Mouse (Mus musculus) layer of hippocampus, adult 8-10 months (tissue): ENCODE results near the gene 1700109H08Rik. TPM values are rescaled to one million over a fixed set of nuclear protein-coding genes. Genes with fewer than 3 reads are reported as not detected.
"Not testable (repeated sequence)": the region's sequence is repeated elsewhere in the genome, so short reads cannot be mapped to it uniquely, and the experiment has no call there.

Experiments
- DNase-seq, 2 experiments: peaks; one replicate each; pipeline ENCODE4 v3.0.0; 2022; ENCODE audit warnings: low spot score in 2 of 2
- total RNA-seq, 4 experiments: library from RNA; stranded (reverse); gene quantifications; 2 replicates each; pipeline ENCODE4 v1.2.4; 2022

Gene 1700109H08Rik
- total RNA-seq, 4 experiments from 2014 or later: 3.9 to 9.0 (median 5.5) TPM

DNA sequence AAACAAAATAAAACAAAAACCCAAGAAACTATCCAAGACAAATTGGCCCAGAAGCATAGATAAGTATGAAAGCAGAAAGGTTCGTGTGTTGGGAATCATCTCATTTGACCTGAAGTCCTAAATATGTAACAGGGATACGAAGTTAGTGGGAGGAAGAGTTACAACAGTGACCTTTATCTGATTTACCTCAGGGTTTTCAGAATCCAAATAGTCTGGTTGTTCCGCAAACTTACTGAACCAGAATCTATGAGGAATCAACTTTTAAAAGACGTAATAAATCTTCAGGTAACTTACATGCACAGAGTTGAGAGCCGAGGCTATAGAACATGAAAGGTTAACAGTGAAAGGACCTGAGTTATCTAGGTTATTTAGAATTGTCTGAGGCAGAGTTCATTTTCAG lies 27.4 kb downstream of the 1700109H08Rik start:
- no peak for DNase-seq

DNA sequence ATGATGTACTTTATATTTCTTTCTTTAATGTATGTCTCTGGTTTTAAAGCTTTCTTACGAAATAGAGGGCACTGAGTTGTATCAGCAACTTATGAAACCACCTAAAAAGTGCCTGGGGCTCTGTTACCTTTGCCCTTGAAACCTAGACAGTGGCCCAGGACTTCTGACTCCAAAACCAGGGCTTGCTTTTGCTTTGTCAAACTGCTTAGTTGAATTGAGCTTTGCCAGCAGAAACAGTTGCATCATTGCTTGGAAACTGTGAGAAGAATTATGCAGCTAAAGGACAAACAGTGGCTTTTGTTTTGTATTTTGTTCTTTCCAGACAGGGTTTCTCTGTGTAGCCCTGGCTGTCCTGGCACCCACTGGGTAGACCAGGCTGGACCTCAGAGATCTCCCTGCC lies 28.9 kb downstream of the 1700109H08Rik start:
- no peak for DNase-seq

DNA sequence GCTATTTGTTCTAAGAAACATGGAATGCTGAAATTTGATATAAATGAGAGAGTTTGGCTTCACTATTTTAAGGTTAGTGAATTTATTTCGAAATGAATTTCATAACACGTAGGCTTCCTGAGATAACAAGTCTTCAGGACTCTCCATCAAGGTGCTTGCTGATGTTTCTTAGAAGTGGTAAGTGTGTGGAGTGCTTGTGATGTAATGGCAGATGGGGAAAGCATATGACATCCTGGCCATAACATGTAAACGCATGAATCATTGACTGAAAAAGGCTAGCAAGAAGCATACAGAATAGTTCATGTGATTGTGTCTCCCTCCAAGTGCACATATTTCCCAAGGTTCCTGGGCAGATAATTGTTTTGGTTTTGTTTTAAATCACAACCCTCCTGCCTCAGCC lies 29.4 kb downstream of the 1700109H08Rik start:
- no peak for DNase-seq

DNA sequence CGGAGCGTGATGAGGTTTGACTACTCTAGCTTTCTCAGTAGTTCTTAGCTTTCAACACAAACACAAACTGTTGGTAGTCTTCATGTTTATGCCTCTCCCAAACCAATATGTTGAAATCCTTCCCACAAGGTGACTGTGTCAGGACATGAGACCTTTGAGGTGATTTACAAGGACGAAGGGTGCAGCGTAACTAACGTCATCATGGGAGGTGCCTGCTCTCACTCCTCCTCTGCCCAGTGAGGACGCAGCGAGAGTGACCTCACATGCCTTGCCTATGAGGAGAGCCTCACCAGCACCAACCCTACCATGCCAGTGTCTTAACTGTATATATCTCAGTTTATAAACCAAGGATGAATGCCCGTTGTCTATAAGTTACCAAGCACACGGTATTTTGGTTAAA lies 35.7 kb downstream of the 1700109H08Rik start:
- no peak for DNase-seq

DNA sequence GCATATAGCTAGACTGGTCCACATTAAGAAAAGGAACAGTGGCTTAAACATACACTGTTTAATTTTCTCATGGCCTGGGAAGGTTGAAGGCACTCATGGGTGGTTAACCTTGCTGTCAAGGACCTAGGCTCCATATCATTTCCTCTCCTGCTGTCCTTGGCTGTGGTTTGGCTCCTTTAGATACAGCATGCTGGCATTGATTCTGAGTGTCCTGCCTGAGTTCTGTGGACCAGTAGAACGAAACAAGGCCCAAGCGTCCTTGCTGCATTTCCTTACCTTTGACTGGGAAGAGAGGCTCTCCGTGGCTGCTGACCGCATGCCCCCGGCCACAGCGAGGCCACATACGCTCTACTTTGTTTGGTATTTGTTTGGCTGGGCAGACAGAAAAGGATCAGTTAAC lies 37.9 kb downstream of the 1700109H08Rik start:
- no peak for DNase-seq

DNA sequence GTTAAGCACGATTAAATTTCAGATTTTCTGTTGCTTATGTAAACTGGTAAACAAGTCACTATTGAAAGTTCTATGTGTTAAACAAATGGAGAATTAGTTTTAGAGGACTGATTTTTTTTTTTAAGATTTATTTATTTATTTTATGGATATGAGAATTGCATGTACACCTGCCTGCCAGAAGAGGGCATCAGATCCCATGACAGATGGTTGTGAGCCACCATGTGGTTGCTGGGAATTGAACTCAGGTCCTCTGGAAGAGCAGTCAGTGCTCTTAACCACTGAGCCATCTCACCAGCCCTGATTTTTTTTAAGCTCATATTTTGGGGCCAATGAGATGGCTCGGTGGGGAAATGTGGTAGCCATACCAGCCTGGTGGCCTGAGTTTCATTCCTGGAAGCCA lies 40.5 kb downstream of the 1700109H08Rik start:
- DNase-seq: not testable (repeated sequence)

DNA sequence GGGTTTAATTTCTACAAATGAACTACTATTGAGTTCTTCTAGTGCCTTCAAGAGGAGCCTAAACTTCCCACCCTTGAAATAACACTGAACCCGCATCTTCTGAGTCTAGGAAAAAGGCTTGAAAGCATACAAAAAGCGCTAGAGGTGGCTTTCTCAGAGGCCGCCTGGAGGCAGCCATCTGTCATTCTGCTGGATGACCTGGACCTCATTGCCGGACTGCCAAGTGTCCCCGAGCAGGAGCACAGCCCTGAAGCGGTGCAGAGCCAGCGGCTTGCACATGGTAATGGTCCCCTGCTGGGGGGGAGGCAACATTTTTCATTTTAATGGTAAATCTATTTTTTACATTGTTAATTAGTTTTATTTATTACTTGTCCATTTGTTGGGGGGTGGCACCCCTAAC lies 49.1 kb downstream of the 1700109H08Rik start:
- DNase-seq: no peak

DNA sequence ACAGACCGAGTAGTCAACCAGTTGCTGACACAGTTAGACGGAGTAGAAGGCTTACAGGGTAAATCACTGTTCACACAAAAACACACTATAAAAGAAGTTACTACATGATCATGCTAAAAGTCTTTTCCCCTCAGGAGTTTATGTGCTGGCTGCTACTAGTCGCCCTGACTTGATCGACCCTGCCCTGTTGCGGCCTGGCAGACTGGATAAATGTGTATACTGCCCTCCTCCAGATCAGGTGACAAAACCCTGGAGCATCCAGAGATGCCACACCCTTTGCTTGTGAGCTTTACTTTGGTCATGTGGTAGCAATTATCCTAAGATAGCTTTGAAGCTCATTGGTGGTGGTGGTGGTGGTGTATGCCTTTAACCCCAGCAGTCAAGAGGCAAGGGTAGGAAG lies 58.7 kb downstream of the 1700109H08Rik start:
- no peak for DNase-seq

DNA sequence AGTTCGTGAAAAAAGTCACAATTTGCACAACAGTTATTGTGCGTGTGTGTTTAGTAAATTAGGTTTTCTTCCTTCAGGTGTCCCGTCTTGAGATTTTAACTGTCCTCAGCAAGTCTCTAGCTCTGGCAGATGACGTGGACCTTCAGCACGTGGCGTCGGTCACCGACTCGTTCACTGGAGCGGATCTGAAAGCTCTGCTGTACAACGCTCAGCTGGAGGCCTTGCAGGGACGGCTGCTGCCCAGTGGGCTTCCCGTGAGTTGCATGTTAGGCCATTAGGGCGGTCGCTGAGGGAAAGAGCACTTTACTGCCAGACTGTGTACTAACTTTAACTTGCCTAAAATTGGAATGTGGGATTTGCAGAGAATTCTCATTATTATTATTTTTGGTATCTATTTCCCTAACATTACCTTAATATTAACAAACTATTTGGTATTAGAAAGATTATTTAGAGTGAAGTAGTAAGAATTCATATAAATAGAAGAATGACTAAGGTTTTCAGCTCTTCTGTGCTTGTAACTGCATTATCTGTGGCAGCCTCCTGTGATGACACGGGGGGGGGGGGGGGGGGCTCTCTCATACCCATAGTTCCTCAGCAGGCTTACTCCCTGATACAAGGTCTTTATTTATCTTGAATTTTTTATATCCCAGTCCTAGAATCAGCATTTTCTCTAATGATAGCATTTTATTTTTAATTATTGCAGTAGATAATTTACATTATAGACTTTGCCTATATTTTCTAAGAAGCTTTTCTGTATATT lies 60.3 kb downstream of the 1700109H08Rik start:
- DNase-seq: no peak

DNA sequence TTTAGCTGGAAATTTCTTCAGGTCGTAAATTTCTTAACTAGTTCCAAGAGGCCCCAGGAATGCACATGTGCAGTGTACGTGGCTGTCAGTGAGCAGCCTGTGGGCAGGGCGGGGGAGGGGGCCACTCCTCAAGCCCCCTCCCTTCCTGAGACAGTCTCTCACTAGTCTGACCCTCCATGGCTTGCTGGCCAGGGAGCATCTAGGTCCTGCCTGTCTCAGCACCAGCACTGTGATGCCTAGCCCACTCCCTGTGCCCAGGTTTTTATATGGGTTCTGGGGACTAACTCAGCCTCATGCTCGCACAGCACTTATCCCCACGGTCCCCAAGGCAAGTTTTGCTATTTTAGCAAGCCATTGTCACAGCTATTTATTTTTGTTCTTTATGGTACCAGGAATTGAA lies 60.9 kb downstream of the 1700109H08Rik start:
- DNase-seq: no peak

DNA sequence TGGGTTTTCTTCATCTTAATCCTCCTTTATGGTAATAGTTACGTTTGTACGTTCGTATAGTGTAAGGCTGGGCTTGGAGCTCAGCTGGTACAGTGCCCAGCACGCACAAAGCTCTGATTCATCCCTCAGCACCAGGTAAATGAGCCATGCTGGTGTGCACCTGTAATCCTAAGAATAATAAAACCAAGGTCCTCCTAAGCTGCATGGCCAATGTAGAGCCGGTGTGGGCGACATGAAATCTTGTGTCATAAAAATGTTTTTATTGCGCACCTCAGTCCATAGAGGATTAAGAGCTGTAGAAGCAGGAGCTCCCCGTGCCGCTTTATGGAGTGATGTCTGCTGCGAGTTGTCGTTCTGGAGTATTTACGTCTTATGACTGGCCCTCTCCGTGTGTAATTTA lies 61.9 kb downstream of the 1700109H08Rik start:
- DNase-seq: no peak

DNA sequence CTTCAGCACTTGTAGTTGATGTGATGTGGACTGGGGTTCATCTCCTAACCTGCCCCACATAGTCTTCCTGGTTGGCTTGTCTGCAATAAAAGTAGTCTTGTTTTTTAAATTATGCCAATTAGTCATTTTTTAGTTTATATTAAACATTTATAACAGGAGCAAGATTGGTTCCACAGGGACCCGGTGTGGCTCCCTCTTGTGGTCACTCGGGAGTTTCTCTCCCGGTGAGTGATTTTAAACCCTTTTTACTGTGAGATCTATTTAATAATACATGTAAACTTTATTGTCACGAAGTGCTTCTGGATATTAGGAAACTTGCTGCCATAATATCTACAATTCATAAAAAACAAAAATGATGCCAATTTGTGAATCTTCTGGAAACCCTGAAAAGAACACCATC lies 62.6 kb downstream of the 1700109H08Rik start:
- no peak for DNase-seq

Other genes starting within 250 kb of the 1700109H08Rik start
- 1 to 10 TPM; 3.5 to 9.3 (median 5.5) TPM for gene Cdk6, start 230.1 kb upstream of the 1700109H08Rik start, total RNA-seq
- gene Fam133b, start 27.7 kb upstream of the 1700109H08Rik start, total RNA-seq: 10 to 100 TPM; 40.5 to 47.3 (median 45.4) TPM
- gene Pex1, start 24.5 kb downstream of the 1700109H08Rik start, total RNA-seq: 10 to 100 TPM; 22.8 to 33.8 (median 29.7) TPM
- gene Rbm48, start 25.0 kb downstream of the 1700109H08Rik start, total RNA-seq: 10 to 100 TPM; 13.4 to 17.5 (median 14.2) TPM
- not detected for gene Tmbim7, start 79.6 kb downstream of the 1700109H08Rik start, total RNA-seq
- 100 to 1,000 TPM in 1 of 4 experiments, 10 to 100 TPM in 3; 92.4 to 108 (median 95.7) TPM for gene Gatad1, start 85.6 kb downstream of the 1700109H08Rik start, total RNA-seq
- gene Ankib1, start 231.4 kb downstream of the 1700109H08Rik start, total RNA-seq: 100 to 1,000 TPM; 107 to 123 (median 115) TPM
- gene Krit1, start 231.6 kb downstream of the 1700109H08Rik start, total RNA-seq: 10 to 100 TPM; 46.5 to 70.8 (median 55.1) TPM